Mouse (Mus musculus) midbrain, embryonic 11.5 days (tissue): ENCODE data around the gene Tmx1. TPM values are rescaled to one million over a fixed set of nuclear protein-coding genes. Genes with fewer than 3 reads are reported as not detected.
A peak's percentile ranks its signal among the peaks of the same experiment; 100 is the strongest.

Source experiments
- ATAC-seq: fragments of 200-750 bp; cut with Nextera tagmentation; 2 replicates; pipeline ENCODE4 v1.8.0; 2017; ENCODE audit warnings: moderate TSS enrichment, moderate library complexity; ENCODE audit not compliant: low FRiP score
- DNase-seq: peaks from one replicate; pipeline ENCODE4 v3.0.0; 2015; ENCODE audit warnings: low spot score; ENCODE audit errors: missing footprints
- H3K27ac ChIP-seq: fragments of 300-500 bp; sonication (generic); 2 replicates; pipeline ENCODE4 v1.5.1; 2014; ENCODE audit warnings: low read depth, low read length
- H3K27me3 ChIP-seq: fragments of 300-500 bp; sonication (generic); 2 replicates; pipeline ENCODE4 v1.6.1; 2014; ENCODE audit warnings: mild to moderate bottlenecking, low read length, moderate library complexity, mixed read lengths; ENCODE audit not compliant: control insufficient read depth, insufficient read depth
- H3K36me3 ChIP-seq: fragments of 300-500 bp; sonication (generic); 2 replicates; pipeline ENCODE4 v1.6.1; 2014; ENCODE audit warnings: mild to moderate bottlenecking, low read length, moderate library complexity, mixed read lengths; ENCODE audit not compliant: control insufficient read depth, insufficient read depth
- H3K4me1 ChIP-seq: fragments of 300-500 bp; sonication (generic); 2 replicates; pipeline ENCODE4 v1.6.1; 2014; ENCODE audit warnings: low read length; ENCODE audit not compliant: control insufficient read depth, insufficient read depth
- H3K4me2 ChIP-seq: fragments of 300-500 bp; sonication (generic); 2 replicates; pipeline ENCODE4 v1.6.1; 2014; ENCODE audit warnings: mild to moderate bottlenecking, moderate library complexity
- H3K4me3 ChIP-seq: fragments of 300-500 bp; sonication (generic); 2 replicates; pipeline ENCODE4 v1.5.1; 2014; ENCODE audit warnings: low read depth, low read length
- H3K9ac ChIP-seq: fragments of 300-500 bp; sonication (generic); 2 replicates; pipeline ENCODE4 v1.6.1; 2014; ENCODE audit warnings: low read length
- H3K9me3 ChIP-seq: fragments of 300-500 bp; sonication (generic); 2 replicates; pipeline ENCODE4 v1.6.1; 2016; ENCODE audit warnings: low read length; ENCODE audit not compliant: control insufficient read depth
- WGBS: fragments of 180-500 bp; shearing (Covaris S2); extraction: QIAGEN DNeasy Blood & Tissue Kit; methylation state at CpG from one replicate; pipeline ENCODE4 v1.1.7; 2014; 5-methylcytosine and 5-hydroxymethylcytosine counted together
- polyA plus RNA-seq: library from polyadenylated mRNA; unstranded; fragments of >200 nt; fragmentation: Nextera tagmentation; extraction: Ambion mirVana; gene quantifications from 2 replicates; pipeline ENCODE4 v1.2.1, GENCODE M21; 2014

Tmx1 gene
- polyA plus RNA-seq, 1 experiment from 2014 or later = 135 TPM

- Histone ChIP-seq H3K27ac (no peak overlapping the region), H3K4me3 (no peak overlapping the region), H3K27me3 (no peaks in the 10 kb centered on the region), H3K4me1 (no peaks in the 10 kb centered on the region), H3K9ac (no peak overlapping the region), H3K9me3 (no peaks in the 10 kb centered on the region), H3K36me3 (no peaks in the 10 kb centered on the region), H3K4me2 (no peak overlapping the region)
- DNase-seq (peak; percentile 68), ATAC-seq (no peak)
- WGBS = 79% methylated on average over 16 of the region's 16 CpGs
Observed at GRCm38 (mm10) chr12:70476884-70477576, 24.1 kb downstream of the Tmx1 start.

GRCm38 (mm10) chr12:70477593-70478287, 24.8 kb downstream of the Tmx1 start:
- peak; percentile 55; the same call in 1 of the 2 replicates for ATAC-seq
- H3K4me2 ChIP-seq = no peak overlapping the region
- WGBS = 77% methylated on average over 16 of the region's 16 CpGs

GRCm38 (mm10) chr12:70485956-70486355, 33.1 kb downstream of the Tmx1 start:
- no peak overlapping the region for H3K27ac ChIP-seq
- WGBS = 91% methylated on average over 7 of the region's 7 CpGs
- no peak overlapping the region for H3K4me2 ChIP-seq
- ATAC-seq (no peak), DNase-seq (peak; percentile 57)
- H3K27me3 ChIP-seq = no peaks in the 10 kb centered on the region
- no peak overlapping the region for H3K9ac ChIP-seq
- H3K36me3 ChIP-seq = no peaks in the 10 kb centered on the region
- H3K4me3 ChIP-seq = no peak overlapping the region
- no peaks in the 10 kb centered on the region for H3K4me1 ChIP-seq
- H3K9me3 ChIP-seq = no peaks in the 10 kb centered on the region

More at GRCm38 (mm10) chr12:70477593-70478287, 24.8 kb downstream of the Tmx1 start:
- Histone ChIP-seq H3K9me3 (no peaks in the 10 kb centered on the region), H3K27me3 (no peaks in the 10 kb centered on the region), H3K9ac (no peak overlapping the region), H3K36me3 (no peaks in the 10 kb centered on the region), H3K4me3 (no peak overlapping the region), H3K4me1 (no peaks in the 10 kb centered on the region), H3K27ac (no peak overlapping the region)
- DNase-seq = peak; percentile 88

- no peaks in the 10 kb centered on the region for H3K4me1 ChIP-seq
- WGBS = 78% methylated on average over 6 of the region's 6 CpGs
- no peaks in the 10 kb centered on the region for H3K9me3 ChIP-seq
- H3K4me3 ChIP-seq = no peak overlapping the region
- DNase-seq = peak; percentile 19
- no peaks in the 10 kb centered on the region for H3K36me3 ChIP-seq
- ATAC-seq = no peak
- no peak overlapping the region for H3K4me2 ChIP-seq
- H3K27ac ChIP-seq = no peak overlapping the region
- H3K9ac ChIP-seq = no peak overlapping the region
- H3K27me3 ChIP-seq = no peaks in the 10 kb centered on the region
Observed at GRCm38 (mm10) chr12:70486716-70487480, 34.0 kb downstream of the Tmx1 start.

GRCm38 (mm10) chr12:70492441-70492840, 39.5 kb downstream of the Tmx1 start:
- no peak overlapping the region for H3K4me2 ChIP-seq
- no peak for ATAC-seq

DNA sequence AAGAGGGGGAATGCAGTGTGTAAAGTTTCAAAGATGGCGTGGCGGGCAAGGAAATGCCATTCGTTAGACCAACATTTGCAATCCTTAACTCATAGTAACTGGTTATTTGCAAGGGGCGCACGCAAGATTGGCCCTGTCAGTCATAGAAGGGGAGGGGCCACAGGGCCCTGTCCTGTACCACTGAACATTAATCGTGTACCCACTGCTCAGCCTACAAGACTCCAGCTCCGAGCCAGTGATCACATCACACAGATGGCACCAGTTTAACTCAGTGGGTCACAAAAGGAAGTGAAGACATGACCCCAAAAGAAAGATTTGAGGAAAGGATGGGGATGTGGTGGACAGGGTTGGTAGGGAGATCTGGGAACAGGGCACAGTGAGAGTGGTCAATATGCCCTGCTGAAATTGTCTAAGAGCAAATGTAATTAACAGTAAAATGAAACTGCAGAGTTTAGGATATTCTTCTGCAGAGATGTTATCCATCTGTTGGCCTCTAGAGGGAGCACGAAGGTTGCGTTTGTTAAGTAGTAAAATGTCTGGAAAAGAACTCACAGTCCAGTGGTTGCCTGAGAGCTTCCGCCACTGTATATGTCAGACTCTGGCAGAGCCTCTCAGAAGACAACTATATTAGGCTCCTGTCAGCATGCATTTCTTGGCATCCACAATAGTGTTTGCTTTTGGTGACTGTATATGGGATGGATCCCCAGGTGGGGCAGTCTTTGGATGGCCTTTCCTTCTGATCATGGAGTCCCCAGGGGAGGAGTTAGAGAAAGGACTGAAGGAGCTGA, 41.8 kb downstream of the Tmx1 start:
- Histone ChIP-seq H3K4me3 (no peak overlapping the region), H3K36me3 (no peaks in the 10 kb centered on the region), H3K27ac (no peak overlapping the region), H3K9me3 (no peaks in the 10 kb centered on the region), H3K27me3 (no peaks in the 10 kb centered on the region), H3K9ac (no peak overlapping the region), H3K4me1 (peaks cover 4% of the 10 kb centered on the region; the same call in 1 of the 2 replicates), H3K4me2 (no peak overlapping the region)
- peak; percentile 60; the same call in 1 of the 2 replicates for ATAC-seq
- DNase-seq = peak; percentile 91
- WGBS = 59% methylated on average over 10 of the region's 10 CpGs

More at GRCm38 (mm10) chr12:70492441-70492840, 39.5 kb downstream of the Tmx1 start:
- Histone ChIP-seq H3K27me3 (no peaks in the 10 kb centered on the region), H3K4me3 (no peak overlapping the region), H3K9me3 (no peaks in the 10 kb centered on the region), H3K36me3 (no peaks in the 10 kb centered on the region), H3K27ac (no peak overlapping the region), H3K9ac (no peak overlapping the region), H3K4me1 (peaks cover 4% of the 10 kb centered on the region; the same call in 1 of the 2 replicates)
- 96% methylated on average over 10 of the region's 10 CpGs for WGBS
- peak; percentile 60 for DNase-seq

GRCm38 (mm10) chr12:70495282-70495922, 42.5 kb downstream of the Tmx1 start:
- H3K4me3 ChIP-seq = no peak overlapping the region
- H3K9ac ChIP-seq = no peak overlapping the region
- H3K4me1 ChIP-seq = peaks cover 4% of the 10 kb centered on the region; the same call in 1 of the 2 replicates
- no peaks in the 10 kb centered on the region for H3K9me3 ChIP-seq
- DNase-seq = peak; percentile 82
- H3K27ac ChIP-seq = no peak overlapping the region
- peak; percentile 52; the same call in 1 of the 2 replicates for ATAC-seq
- H3K27me3 ChIP-seq = no peaks in the 10 kb centered on the region
- 48% methylated on average over 4 of the region's 4 CpGs for WGBS
- no peak overlapping the region for H3K4me2 ChIP-seq
- no peaks in the 10 kb centered on the region for H3K36me3 ChIP-seq

GRCm38 (mm10) chr12:70498091-70498490, 45.2 kb downstream of the Tmx1 start:
- Histone ChIP-seq H3K9ac (no peak overlapping the region), H3K4me1 (peaks cover 4% of the 10 kb centered on the region; the same call in 1 of the 2 replicates), H3K4me2 (no peak overlapping the region), H3K9me3 (no peaks in the 10 kb centered on the region), H3K27ac (no peak overlapping the region), H3K27me3 (no peaks in the 10 kb centered on the region), H3K36me3 (no peaks in the 10 kb centered on the region), H3K4me3 (no peak overlapping the region)
- DNase-seq (no peak), ATAC-seq (no peak)
- 71% methylated on average over 3 of the region's 3 CpGs for WGBS
